Mouse (Mus musculus) heart, embryonic 15.5 days (tissue): ENCODE data around the gene Rev1. TPM values are rescaled to one million over a fixed set of nuclear protein-coding genes. Genes with fewer than 3 reads are reported as not detected.
"Not testable (repeated sequence)": the region's sequence is repeated elsewhere in the genome, so short reads cannot be mapped to it uniquely, and the experiment has no call there.

Experiments used
- ATAC-seq: fragments of 200-750 bp; cut with Nextera tagmentation; replicated peaks from 2 replicates; pipeline ENCODE4 v1.8.0; 2017; ENCODE audit warnings: low read depth, moderate TSS enrichment; ENCODE audit not compliant: insufficient number of reproducible peaks, insufficient read depth, low FRiP score
- H3K27ac ChIP-seq: fragments of 300-500 bp; sonication (generic); 2 replicates; pipeline ENCODE4 v1.5.1; 2015; ENCODE audit warnings: mild to moderate bottlenecking, inconsistent platforms
- H3K27me3 ChIP-seq: fragments of 300-500 bp; sonication (generic); 2 replicates; pipeline ENCODE4 v1.6.1; 2015; ENCODE audit warnings: inconsistent platforms
- H3K36me3 ChIP-seq: fragments of 300-500 bp; sonication (generic); 2 replicates; pipeline ENCODE4 v1.6.1; 2015; ENCODE audit warnings: mild to moderate bottlenecking, inconsistent platforms
- H3K4me1 ChIP-seq: fragments of 300-500 bp; sonication (generic); replicated peaks from 2 replicates; pipeline ENCODE4 v1.6.1; 2015; ENCODE audit warnings: inconsistent platforms
- H3K4me2 ChIP-seq: fragments of 300-500 bp; sonication (generic); 2 replicates; pipeline ENCODE4 v1.6.1; 2015; ENCODE audit warnings: inconsistent platforms, mild to moderate bottlenecking, moderate library complexity
- H3K4me3 ChIP-seq: fragments of 300-500 bp; sonication (generic); 2 replicates; pipeline ENCODE4 v1.5.1; 2015; ENCODE audit warnings: mild to moderate bottlenecking, inconsistent platforms
- H3K9ac ChIP-seq: fragments of 300-500 bp; sonication (generic); 2 replicates; pipeline ENCODE4 v1.6.1; 2015; ENCODE audit warnings: mild to moderate bottlenecking, inconsistent platforms
- H3K9me3 ChIP-seq: fragments of 300-500 bp; sonication (generic); replicated peaks from 2 replicates; pipeline ENCODE4 v1.6.1; 2016; ENCODE audit warnings: inconsistent platforms
- WGBS: fragments of 180-500 bp; shearing (Covaris S2); methylation state at CpG from one replicate; pipeline ENCODE4 v1.1.7; 2015; ENCODE audit warnings: mixed read lengths; 5-methylcytosine and 5-hydroxymethylcytosine counted together
- polyA plus RNA-seq: library from polyadenylated mRNA; unstranded; fragments of >200 nt; fragmentation: Nextera tagmentation; extraction: Ambion mirVana; gene quantifications from 2 replicates; pipeline ENCODE4 v1.2.1, GENCODE M21; 2015

Rev1 gene
- polyA plus RNA-seq, 1 experiment from 2014 or later = 15.2 TPM

- H3K27me3 ChIP-seq = no peaks in the 10 kb centered on the region
- WGBS = 92% methylated on average over 10 of the region's 10 CpGs
- no peaks in the 10 kb centered on the region for H3K9me3 ChIP-seq
- no peak overlapping the region for H3K9ac ChIP-seq
- H3K4me2 ChIP-seq = no peak overlapping the region
- no peaks in the 10 kb centered on the region for H3K4me1 ChIP-seq
- peaks cover 46% of the 10 kb centered on the region for H3K36me3 ChIP-seq
- ATAC-seq = no peak
- no peak overlapping the region for H3K4me3 ChIP-seq
- H3K27ac ChIP-seq = no peak overlapping the region
These were observed 62.3 kb downstream of the Rev1 start for GRCm38 (mm10) chr1:38067276-38067675.

GRCm38 (mm10) chr1:38062156-38062555 lies 67.4 kb downstream of the Rev1 start:
- not testable (repeated sequence) for ATAC-seq, H3K27me3 ChIP-seq, H3K9me3 ChIP-seq, H3K27ac ChIP-seq, H3K4me1 ChIP-seq, H3K4me2 ChIP-seq, H3K4me3 ChIP-seq, H3K9ac ChIP-seq
- H3K36me3 ChIP-seq = peaks cover 65% of the 10 kb centered on the region
- 78% methylated on average over 2 of the region's 2 CpGs for WGBS

- no peak for ATAC-seq
- H3K27ac ChIP-seq = no peak overlapping the region
- H3K4me3 ChIP-seq = no peak overlapping the region
- H3K36me3 ChIP-seq = peaks cover 80% of the 10 kb centered on the region
- H3K4me2 ChIP-seq = no peak overlapping the region
- 66% methylated on average over 6 of the region's 6 CpGs for whole genome bisulfite sequencing
- H3K27me3 ChIP-seq = no peaks in the 10 kb centered on the region
- H3K9ac ChIP-seq = no peak overlapping the region
- H3K4me1 ChIP-seq = no peaks in the 10 kb centered on the region
- H3K9me3 ChIP-seq = no peaks in the 10 kb centered on the region
These were observed 71.2 kb downstream of the Rev1 start for GRCm38 (mm10) chr1:38058417-38058816.

GRCm38 (mm10) chr1:38055176-38055575 lies 74.4 kb downstream of the Rev1 start:
- H3K36me3 ChIP-seq = peaks cover 85% of the 10 kb centered on the region
- no peaks in the 10 kb centered on the region for H3K4me1 ChIP-seq
- H3K27me3 ChIP-seq = no peaks in the 10 kb centered on the region
- no peak overlapping the region for H3K27ac ChIP-seq
- H3K4me2 ChIP-seq = no peak overlapping the region
- 87% methylated on average over 5 of the region's 5 CpGs for WGBS
- H3K4me3 ChIP-seq = no peak overlapping the region
- H3K9me3 ChIP-seq = no peaks in the 10 kb centered on the region
- no peak overlapping the region for H3K9ac ChIP-seq
- no peak for ATAC-seq

- Histone ChIP-seq H3K9ac (no peak overlapping the region), H3K4me2 (no peak overlapping the region), H3K36me3 (peaks cover 95% of the 10 kb centered on the region), H3K4me3 (no peak overlapping the region), H3K4me1 (no peaks in the 10 kb centered on the region), H3K27me3 (no peaks in the 10 kb centered on the region), H3K27ac (no peak overlapping the region), H3K9me3 (no peaks in the 10 kb centered on the region)
- ATAC-seq = no peak
- 65% methylated on average over 4 of the region's 4 CpGs for WGBS
These were observed 80.0 kb downstream of the Rev1 start for GRCm38 (mm10) chr1:38049562-38049961.

- Histone ChIP-seq H3K36me3 (peaks cover 86% of the 10 kb centered on the region), H3K9me3 (no peaks in the 10 kb centered on the region), H3K27ac (no peak overlapping the region), H3K27me3 (no peaks in the 10 kb centered on the region), H3K9ac (no peak overlapping the region), H3K4me1 (no peaks in the 10 kb centered on the region), H3K4me3 (no peak overlapping the region), H3K4me2 (no peak overlapping the region)
- ATAC-seq = no peak
- 90% methylated on average over 3 of the region's 3 CpGs for WGBS
These were observed 81.5 kb downstream of the Rev1 start for GRCm38 (mm10) chr1:38048121-38048520.

- H3K4me3 ChIP-seq = no peak overlapping the region
- peaks cover 71% of the 10 kb centered on the region for H3K36me3 ChIP-seq
- H3K9me3 ChIP-seq = no peaks in the 10 kb centered on the region
- ATAC-seq = no peak
- WGBS = 94% methylated on average over 2 of the region's 2 CpGs
- no peak overlapping the region for H3K4me2 ChIP-seq
- H3K4me1 ChIP-seq = no peaks in the 10 kb centered on the region
- H3K9ac ChIP-seq = no peak overlapping the region
- no peak overlapping the region for H3K27ac ChIP-seq
- no peaks in the 10 kb centered on the region for H3K27me3 ChIP-seq
These were observed 90.7 kb downstream of the Rev1 start for GRCm38 (mm10) chr1:38038898-38039297.

- 85% methylated on average over 5 of the region's 5 CpGs for WGBS
- no peak for ATAC-seq
- Histone ChIP-seq H3K4me1 (no peaks in the 10 kb centered on the region), H3K36me3 (peaks cover 81% of the 10 kb centered on the region), H3K27ac (no peak overlapping the region), H3K4me3 (no peak overlapping the region), H3K4me2 (no peak overlapping the region), H3K27me3 (no peaks in the 10 kb centered on the region), H3K9ac (no peak overlapping the region), H3K9me3 (no peaks in the 10 kb centered on the region)
These were observed 92.2 kb downstream of the Rev1 start for GRCm38 (mm10) chr1:38037375-38037774.

- WGBS = 83% methylated on average over 4 of the region's 4 CpGs
- Histone ChIP-seq H3K9ac (no peak overlapping the region), H3K9me3 (no peaks in the 10 kb centered on the region), H3K27ac (no peak overlapping the region), H3K4me1 (no peaks in the 10 kb centered on the region), H3K4me2 (no peak overlapping the region), H3K36me3 (peaks cover 74% of the 10 kb centered on the region), H3K4me3 (no peak overlapping the region), H3K27me3 (no peaks in the 10 kb centered on the region)
- ATAC-seq = no peak
These were observed 94.1 kb downstream of the Rev1 start for GRCm38 (mm10) chr1:38035521-38035920.

GRCm38 (mm10) chr1:38031391-38031790 lies 98.2 kb downstream of the Rev1 start:
- no peaks in the 10 kb centered on the region for H3K4me1 ChIP-seq
- H3K4me2 ChIP-seq = no peak overlapping the region
- H3K9ac ChIP-seq = no peak overlapping the region
- no peak overlapping the region for H3K27ac ChIP-seq
- H3K27me3 ChIP-seq = no peaks in the 10 kb centered on the region
- WGBS = 90% methylated on average over 5 of the region's 5 CpGs
- peaks cover 39% of the 10 kb centered on the region for H3K36me3 ChIP-seq
- no peaks in the 10 kb centered on the region for H3K9me3 ChIP-seq
- H3K4me3 ChIP-seq = no peak overlapping the region
- no peak for ATAC-seq

- Histone ChIP-seq H3K4me1 (no peaks in the 10 kb centered on the region), H3K4me2 (no peak overlapping the region), H3K27me3 (no peaks in the 10 kb centered on the region), H3K4me3 (no peak overlapping the region), H3K36me3 (peaks cover 24% of the 10 kb centered on the region), H3K9ac (no peak overlapping the region), H3K9me3 (no peaks in the 10 kb centered on the region), H3K27ac (no peak overlapping the region)
- no peak for ATAC-seq
- 84% methylated on average over 7 of the region's 7 CpGs for WGBS
These were observed 102.3 kb downstream of the Rev1 start for GRCm38 (mm10) chr1:38027301-38027700.

- Histone ChIP-seq H3K9ac (no peak overlapping the region), H3K27me3 (no peaks in the 10 kb centered on the region), H3K4me1 (peaks cover 3% of the 10 kb centered on the region; the same call in 1 of the 2 replicates), H3K4me3 (no peak overlapping the region), H3K36me3 (peaks cover 19% of the 10 kb centered on the region), H3K4me2 (no peak overlapping the region), H3K9me3 (no peaks in the 10 kb centered on the region), H3K27ac (no peak overlapping the region)
- no peak for ATAC-seq
- 91% methylated on average over 2 of the region's 2 CpGs for WGBS
These were observed 114.9 kb downstream of the Rev1 start for GRCm38 (mm10) chr1:38014551-38015203.
